Mouse (Mus musculus) forebrain, embryonic 12.5 days (tissue): ENCODE measurements around the gene Gm47791. TPM values are rescaled to one million over a fixed set of nuclear protein-coding genes. Genes with fewer than 3 reads are reported as not detected.

ENCODE experiments used
- ATAC-seq: fragments of 200-750 bp; cut with Nextera tagmentation; 2 replicates; pipeline ENCODE4 v1.8.0; 2017; ENCODE audit warnings: moderate TSS enrichment; ENCODE audit not compliant: low FRiP score
- H3K27ac ChIP-seq: fragments of 300-500 bp; sonication (generic); 2 replicates; pipeline ENCODE4 v1.5.1; 2016; ENCODE audit warnings: mild to moderate bottlenecking
- H3K27me3 ChIP-seq: fragments of 300-500 bp; sonication (generic); 2 replicates; pipeline ENCODE4 v1.6.1; 2016; ENCODE audit warnings: mild to moderate bottlenecking
- H3K36me3 ChIP-seq: fragments of 300-500 bp; sonication (generic); replicated peaks from 2 replicates; pipeline ENCODE4 v1.6.1; 2016; ENCODE audit warnings: mild to moderate bottlenecking
- H3K4me1 ChIP-seq: fragments of 300-500 bp; sonication (generic); 2 replicates; pipeline ENCODE4 v1.6.1; 2016
- H3K4me2 ChIP-seq: fragments of 300-500 bp; sonication (generic); 2 replicates; pipeline ENCODE4 v1.6.1; 2016; ENCODE audit warnings: mild to moderate bottlenecking, moderate library complexity
- H3K4me3 ChIP-seq: fragments of 300-500 bp; sonication (generic); replicated peaks from 2 replicates; pipeline ENCODE4 v1.5.1; 2016; ENCODE audit warnings: mild to moderate bottlenecking
- H3K9ac ChIP-seq: fragments of 300-500 bp; sonication (generic); 2 replicates; pipeline ENCODE4 v1.6.1; 2016; ENCODE audit warnings: mild to moderate bottlenecking
- H3K9me3 ChIP-seq: fragments of 300-500 bp; sonication (generic); 2 replicates; pipeline ENCODE4 v1.6.1; 2016
- WGBS: fragments of 180-500 bp; shearing (Covaris S2); methylation state at CpG from one replicate; pipeline ENCODE4 v1.1.7; 2016; 5-methylcytosine and 5-hydroxymethylcytosine counted together
- polyA plus RNA-seq: library from polyadenylated mRNA; unstranded; fragments of >200 nt; fragmentation: Nextera tagmentation; extraction: Ambion mirVana; gene quantifications from 2 replicates; pipeline ENCODE4 v1.2.1, GENCODE M21; 2016

The Gm47791 gene
- polyA plus RNA-seq, 1 experiment from 2014 or later: not detected

DNA sequence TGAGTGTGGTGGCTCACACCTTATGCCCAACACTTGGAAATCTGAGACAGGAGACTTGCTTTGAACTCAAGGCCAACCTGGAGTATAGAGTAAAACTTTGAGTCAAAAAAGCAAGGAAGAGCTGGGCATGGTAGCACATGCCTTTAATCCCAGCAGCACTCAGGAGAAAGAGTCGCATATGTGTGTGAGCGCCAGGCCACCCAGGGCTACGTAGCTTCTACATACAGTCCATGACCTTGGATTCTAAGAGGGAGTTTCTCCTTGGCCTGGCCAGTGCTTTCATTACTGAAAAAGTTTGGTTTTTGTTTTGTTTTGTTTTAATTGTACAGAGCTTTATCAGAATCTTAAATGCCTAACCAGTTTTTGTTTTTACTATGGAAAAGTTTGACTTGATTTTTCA, 27.1 kb downstream of the Gm47791 start:
- Histone ChIP-seq H3K9ac (no peak overlapping the region), H3K9me3 (no peaks in the 10 kb centered on the region), H3K27ac (no peak overlapping the region), H3K27me3 (no peaks in the 10 kb centered on the region), H3K4me1 (no peaks in the 10 kb centered on the region), H3K36me3 (peaks cover 20% of the 10 kb centered on the region), H3K4me3 (no peak overlapping the region), H3K4me2 (no peak overlapping the region)
- 93% methylated on average over 3 of the region's 3 CpGs for WGBS
- no peak for ATAC-seq

DNA sequence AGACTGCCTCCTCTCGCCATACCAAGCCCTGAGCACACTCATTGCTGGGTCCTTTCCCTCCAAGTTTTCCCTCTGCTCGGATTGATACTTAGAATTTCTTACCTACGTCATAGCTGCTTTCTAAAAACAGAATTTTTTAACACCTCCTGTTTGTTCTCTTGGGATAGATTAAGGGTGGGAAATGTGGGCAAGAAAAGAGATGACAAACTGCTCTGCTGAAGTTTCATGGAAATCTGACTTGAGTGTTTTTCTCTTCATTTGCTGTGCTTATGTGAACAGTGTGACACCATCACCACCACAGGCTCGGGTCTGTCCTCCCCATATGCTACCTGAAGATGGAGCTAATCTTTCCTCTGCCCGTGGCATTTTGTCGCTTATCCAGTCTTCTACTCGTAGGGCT, 29.5 kb downstream of the Gm47791 start:
- peaks cover 28% of the 10 kb centered on the region for H3K36me3 ChIP-seq
- WGBS: 87% methylated on average over 7 of the region's 7 CpGs
- no peak overlapping the region for H3K4me2 ChIP-seq

DNA sequence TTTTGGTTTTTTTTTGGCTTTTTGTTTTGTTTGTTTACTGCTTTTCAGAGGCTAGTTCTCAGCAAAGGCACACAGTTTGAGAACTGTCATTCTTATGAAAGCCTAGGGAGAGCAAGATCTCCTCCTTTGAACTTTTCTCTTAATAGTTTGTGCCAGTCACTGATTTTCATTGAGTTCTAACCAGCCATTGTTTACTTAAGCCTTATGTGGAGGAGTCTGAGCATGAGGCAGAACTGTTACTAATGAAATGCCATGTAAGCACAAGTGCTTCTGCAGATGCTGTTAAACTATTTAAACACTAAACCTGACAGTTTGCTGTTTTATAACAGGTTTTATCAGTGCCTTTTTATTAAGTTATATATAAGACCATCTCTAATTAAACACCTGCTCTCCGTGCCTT, 33.0 kb downstream of the Gm47791 start:
- Histone ChIP-seq H3K4me2 (no peak overlapping the region), H3K27ac (no peak overlapping the region), H3K9ac (no peak overlapping the region), H3K9me3 (no peaks in the 10 kb centered on the region), H3K27me3 (no peaks in the 10 kb centered on the region), H3K36me3 (peaks cover 55% of the 10 kb centered on the region), H3K4me1 (no peaks in the 10 kb centered on the region), H3K4me3 (no peak overlapping the region)
- no peak for ATAC-seq
- 91% methylated on average over 1 of the region's 1 CpGs for WGBS

More for the DNA sequence above, 29.5 kb downstream of the Gm47791 start:
- no peaks in the 10 kb centered on the region for H3K4me1 ChIP-seq
- H3K9me3 ChIP-seq: no peaks in the 10 kb centered on the region
- H3K27ac ChIP-seq: no peak overlapping the region
- no peak for ATAC-seq
- H3K27me3 ChIP-seq: no peaks in the 10 kb centered on the region
- no peak overlapping the region for H3K9ac ChIP-seq
- no peak overlapping the region for H3K4me3 ChIP-seq

DNA sequence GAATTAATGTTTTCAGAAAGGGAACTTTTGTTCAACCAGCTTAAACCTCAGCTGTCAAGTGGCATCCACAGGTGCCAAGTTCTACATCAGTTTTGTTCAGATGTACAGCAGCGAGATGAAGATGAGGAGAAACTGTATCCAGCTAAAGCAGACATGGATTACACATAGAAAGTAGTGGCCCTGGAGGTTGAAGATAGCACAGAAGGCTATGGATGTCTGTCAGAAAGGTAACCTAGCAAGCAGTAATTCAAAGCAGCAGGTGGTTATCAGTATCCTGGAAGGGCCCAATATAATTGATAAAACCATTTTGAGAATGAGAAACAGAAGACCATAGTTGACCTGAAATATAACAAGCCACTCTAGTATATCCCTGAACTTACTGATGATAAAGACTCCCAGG, 37.7 kb downstream of the Gm47791 start:
- 92% methylated on average over 1 of the region's 1 CpGs for WGBS
- no peaks in the 10 kb centered on the region for H3K27me3 ChIP-seq
- no peak for ATAC-seq
- no peaks in the 10 kb centered on the region for H3K9me3 ChIP-seq
- H3K9ac ChIP-seq: no peak overlapping the region
- H3K4me3 ChIP-seq: no peak overlapping the region
- no peak overlapping the region for H3K27ac ChIP-seq
- no peaks in the 10 kb centered on the region for H3K4me1 ChIP-seq
- no peak overlapping the region for H3K4me2 ChIP-seq
- H3K36me3 ChIP-seq: peaks cover 68% of the 10 kb centered on the region

DNA sequence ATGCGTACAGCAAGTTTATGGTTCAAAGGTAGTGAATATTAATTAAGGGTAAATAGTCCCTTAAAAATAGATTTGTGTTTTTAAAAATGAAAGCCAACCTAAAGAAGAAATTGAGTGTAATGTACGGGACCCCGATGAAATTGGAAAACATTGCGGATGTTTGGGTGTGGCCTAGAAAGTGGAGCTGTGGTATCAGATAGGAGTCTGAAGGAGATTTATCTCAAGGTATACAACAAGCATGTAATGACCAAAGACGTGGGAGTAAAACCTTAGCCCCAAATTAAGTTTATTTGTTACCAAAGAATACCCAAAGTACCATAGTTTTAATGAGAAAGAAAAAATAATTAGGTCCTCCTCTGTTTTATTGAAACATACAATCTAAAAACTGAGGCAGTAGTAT, 44.6 kb downstream of the Gm47791 start:
- no peak overlapping the region for H3K27ac ChIP-seq
- H3K4me3 ChIP-seq: no peak overlapping the region
- WGBS: 90% methylated on average over 5 of the region's 5 CpGs
- H3K9ac ChIP-seq: no peak overlapping the region
- peaks cover 4% of the 10 kb centered on the region for H3K27me3 ChIP-seq
- no peak for ATAC-seq
- no peak overlapping the region for H3K4me2 ChIP-seq
- no peaks in the 10 kb centered on the region for H3K9me3 ChIP-seq
- peaks cover 18% of the 10 kb centered on the region for H3K36me3 ChIP-seq
- H3K4me1 ChIP-seq: peaks cover 10% of the 10 kb centered on the region

DNA sequence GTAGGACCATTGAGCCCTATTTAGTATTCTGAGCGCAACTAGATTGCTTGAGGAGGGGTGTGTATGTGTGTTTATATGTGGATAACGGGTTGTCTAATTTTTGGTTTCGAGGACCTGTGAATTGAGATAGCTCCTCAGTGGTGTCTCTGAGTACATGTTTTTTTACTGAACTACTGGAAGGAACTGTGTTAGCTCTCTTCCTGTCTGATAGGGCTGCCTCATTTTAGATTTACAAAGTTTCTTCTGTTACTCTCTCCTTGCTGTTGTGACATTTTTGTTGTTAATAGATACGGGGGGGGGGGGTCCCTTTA, 45.2 kb downstream of the Gm47791 start:
- 25% methylated on average over 4 of the region's 4 CpGs for whole genome bisulfite sequencing
- H3K27ac ChIP-seq: no peak overlapping the region
- H3K36me3 ChIP-seq: peaks cover 14% of the 10 kb centered on the region
- peak overlapping the region; percentile 89 for H3K4me2 ChIP-seq
- peaks cover 11% of the 10 kb centered on the region for H3K27me3 ChIP-seq
- H3K4me1 ChIP-seq: peaks cover 10% of the 10 kb centered on the region
- peak overlapping the region; percentile 90 for H3K9ac ChIP-seq
- ATAC-seq: no peak
- H3K9me3 ChIP-seq: no peaks in the 10 kb centered on the region
- H3K4me3 ChIP-seq: peak overlapping the region; percentile 87

DNA sequence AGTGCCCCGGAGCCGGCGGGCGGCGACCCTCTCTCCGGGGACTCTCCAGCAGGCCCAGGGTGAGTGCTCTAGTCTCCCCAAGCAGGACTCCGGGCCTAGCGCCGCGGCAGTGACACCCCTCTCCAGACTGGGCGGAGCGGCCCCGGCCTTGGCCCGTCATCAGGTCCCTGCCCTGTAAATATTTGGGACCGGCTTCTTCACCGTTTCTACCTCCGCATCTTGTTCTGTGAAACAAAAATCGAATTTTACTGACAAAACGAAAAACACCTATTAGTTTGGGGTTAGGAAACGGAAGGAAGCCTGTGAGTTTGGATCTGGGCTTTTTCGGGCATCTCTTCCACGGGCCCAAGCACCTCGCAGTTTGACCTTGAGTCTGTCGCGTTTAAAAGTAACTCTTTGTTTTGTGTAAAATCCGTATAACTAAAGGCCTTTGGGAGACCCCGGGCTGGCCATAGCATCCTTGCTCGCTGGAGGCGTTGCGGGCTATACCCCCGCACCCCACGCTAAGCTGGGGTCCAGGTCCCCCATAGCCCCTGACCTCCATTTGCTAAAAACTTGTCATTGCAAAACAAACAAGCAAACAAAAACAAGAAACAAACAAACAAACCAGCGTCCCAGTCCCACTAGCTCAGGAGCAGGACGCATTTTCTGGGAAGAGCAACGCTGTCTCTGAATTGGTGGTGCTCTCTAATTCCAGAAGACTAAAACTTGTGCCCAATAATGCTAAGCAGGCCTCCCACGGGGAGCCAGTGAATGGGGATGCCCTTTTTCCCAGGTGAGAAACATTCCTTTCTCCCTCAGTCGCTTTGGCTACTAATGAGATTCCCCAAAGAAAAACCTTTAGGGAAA, 45.8 kb downstream of the Gm47791 start:
- Histone ChIP-seq H3K27me3 (peaks cover 12% of the 10 kb centered on the region), H3K9me3 (no peaks in the 10 kb centered on the region), H3K27ac (peak overlapping the region; percentile 74; the same call in 1 of the 2 replicates), H3K4me3 (peak overlapping the region; percentile 87), H3K36me3 (peaks cover 10% of the 10 kb centered on the region), H3K4me2 (peak overlapping the region; percentile 89), H3K9ac (peak overlapping the region; percentile 90), H3K4me1 (peaks cover 10% of the 10 kb centered on the region)
- WGBS: under 1% methylated on average over 37 of the region's 37 CpGs
- ATAC-seq: peak; percentile 97

DNA sequence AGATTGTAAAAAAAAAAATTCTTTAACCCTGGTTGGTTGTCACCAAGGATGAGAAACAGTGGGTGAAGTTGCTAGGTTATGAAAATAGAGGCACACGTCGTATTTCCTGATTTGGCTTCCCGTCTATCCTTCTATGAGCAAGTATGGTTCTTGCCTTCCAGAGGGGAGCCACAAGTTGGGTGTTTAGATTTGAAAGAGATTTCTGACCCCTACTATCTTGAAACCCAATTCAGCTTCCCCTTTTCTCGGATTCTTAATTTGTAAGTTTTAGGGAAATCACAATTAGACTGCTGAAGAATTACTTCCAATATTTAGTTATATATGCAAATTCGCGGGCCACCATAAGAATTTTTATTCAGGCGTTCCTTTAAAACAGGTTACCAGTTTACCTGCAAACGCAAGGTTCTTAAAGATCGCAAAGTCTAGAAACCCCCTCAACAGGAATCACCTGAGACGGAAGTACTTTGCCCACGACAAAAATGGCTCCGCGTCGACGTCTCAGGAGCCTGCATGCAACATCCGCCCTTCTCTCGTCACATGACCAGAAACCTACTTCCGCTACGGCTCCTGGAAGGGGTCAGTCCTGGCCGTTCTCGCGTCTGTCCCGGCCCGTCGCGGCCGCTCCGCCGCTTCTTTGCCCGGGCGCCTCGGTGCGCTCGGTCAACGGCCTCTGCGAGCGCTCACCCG, 46.6 kb downstream of the Gm47791 start, which contains the start of gene Mff:
Gene Mff (plus strand): TSS at position 552 of the 687 bp plus-strand sequence.
- Histone ChIP-seq H3K4me2 (peak within 1 kb of the TSS; percentile 89), H3K4me3 (peak within 1 kb of the TSS; percentile 87), H3K9me3 (no peaks in the 10 kb centered on the region), H3K9ac (peak within 1 kb of the TSS; percentile 90), H3K4me1 (peaks cover 10% of the 10 kb centered on the region), H3K27me3 (peaks cover 12% of the 10 kb centered on the region), H3K27ac (peak within 1 kb of the TSS; percentile 74; the same call in 1 of the 2 replicates), H3K36me3 (peaks cover 2% of the 10 kb centered on the region)
- WGBS: 10% methylated on average over 38 of the region's 38 CpGs
- peak; percentile 99 for ATAC-seq

Other genes starting within 250 kb of the Gm47791 start
- gene Col4a4, start 184.4 kb downstream of the Gm47791 start, polyA plus RNA-seq: 0.12 and 0.17 TPM in 2 replicates
- 0.12 and 0.23 TPM in 2 replicates for gene Col4a3, start 184.3 kb downstream of the Gm47791 start, polyA plus RNA-seq
- gene Mff, start 46.4 kb downstream of the Gm47791 start, polyA plus RNA-seq: 285 and 304 TPM in 2 replicates
- gene Tm4sf20, start 2.8 kb downstream of the Gm47791 start, polyA plus RNA-seq: 0.13 and 0.24 TPM in 2 replicates
- gene Agfg1, start 68.2 kb upstream of the Gm47791 start, polyA plus RNA-seq: 39.5 and 41.8 TPM in 2 replicates
- not detected in 2 replicates for gene A030005L19Rik, start 142.1 kb upstream of the Gm47791 start, polyA plus RNA-seq
- not detected in 2 replicates for gene A030014E15Rik, start 153.7 kb upstream of the Gm47791 start, polyA plus RNA-seq
- not detected in 2 replicates for gene Gm6217, start 160.2 kb upstream of the Gm47791 start, polyA plus RNA-seq
- not detected in 2 replicates for gene A030003K21Rik, start 172.1 kb upstream of the Gm47791 start, polyA plus RNA-seq
- gene Gm7544, start 184.8 kb upstream of the Gm47791 start, polyA plus RNA-seq: not detected in 2 replicates
- gene Gm47955, start 189.0 kb upstream of the Gm47791 start, polyA plus RNA-seq: not detected in 2 replicates
- not detected in 2 replicates for gene Gm47959, start 229.3 kb upstream of the Gm47791 start, polyA plus RNA-seq